In genomic region chr8:104108048-104108447, GRCm38 (mm10) we compare ENCODE assay signal across 17 mouse cellular contexts. TPM values are rescaled to one million over a fixed set of nuclear protein-coding genes. Genes with fewer than 3 reads are reported as not detected.
DNase-seq lines count a peak whose midpoint lies in the region; ATAC-seq and TF ChIP-seq lines count a peak whose summit lies in the region.
"Had no signal": no experiment of that assay in that cellular context is flagged by ENCODE, and none has a peak within 500 bp of the region (broad histone marks: within the 10 kb centered on the region; RNA-seq: fewer than 3 reads in every experiment).

No protein-coding gene starts in this region.

- no peaks in the 10 kb centered on the region for H3K4me1 ChIP-seq in forebrain, embryonic 13.5 days
- H3K4me1 ChIP-seq in forebrain, embryonic 10.5 days = peaks cover 5% of the 10 kb centered on the region
- peaks cover 14% of the 10 kb centered on the region; the same call in 1 of the 2 replicates for H3K4me1 ChIP-seq in heart, postnatal 0 days (ENCODE audit: control insufficient read depth, insufficient read depth)
- H3K4me1 ChIP-seq: midbrain, embryonic 12.5 days; neural tube, embryonic 15.5 days had no signal

- H3K9me3 ChIP-seq in forebrain, embryonic 13.5 days (replicated peaks) = no peaks in the 10 kb centered on the region
- no peaks in the 10 kb centered on the region for H3K9me3 ChIP-seq in forebrain, embryonic 10.5 days
- no peaks in the 10 kb centered on the region for H3K9me3 ChIP-seq in heart, postnatal 0 days (replicated peaks; ENCODE audit: control insufficient read depth, low read length)
- H3K9me3 ChIP-seq: embryonic facial prominence, embryonic 10.5 days; hindbrain, embryonic 10.5 days; midbrain, embryonic 12.5 days; neural tube, embryonic 15.5 days had no signal

- WGBS in forebrain, embryonic 13.5 days = 63% methylated on average over 5 of the region's 5 CpGs
- 70% methylated on average over 5 of the region's 5 CpGs for WGBS in forebrain, embryonic 10.5 days
- WGBS in heart, postnatal 0 days = 14% methylated on average over 5 of the region's 5 CpGs

- no peaks in the 10 kb centered on the region for H3K27me3 ChIP-seq in forebrain, embryonic 13.5 days
- no peaks in the 10 kb centered on the region for H3K27me3 ChIP-seq in forebrain, embryonic 10.5 days (ENCODE audit: poor library complexity, severe bottlenecking)
- no peaks in the 10 kb centered on the region for H3K27me3 ChIP-seq in heart, postnatal 0 days (ENCODE audit: control insufficient read depth, insufficient read depth, low read length)
- H3K27me3 ChIP-seq: midbrain, embryonic 12.5 days; neural tube, embryonic 15.5 days had no signal

- no peak for TF ChIP-seq EP300 in heart, postnatal 0 days (IDR thresholded peaks at IDR 0.05; ENCODE audit: low read depth)

- H3K36me3 ChIP-seq in forebrain, embryonic 13.5 days (ENCODE audit: poor library complexity, severe bottlenecking) = no peaks in the 10 kb centered on the region
- H3K36me3 ChIP-seq in forebrain, embryonic 10.5 days (replicated peaks) = no peaks in the 10 kb centered on the region
- H3K36me3 ChIP-seq in heart, postnatal 0 days (replicated peaks; ENCODE audit: control insufficient read depth, insufficient read depth, low read length) = no peaks in the 10 kb centered on the region; the same call in 1 of the 2 replicates
- H3K36me3 ChIP-seq: embryonic facial prominence, embryonic 10.5 days; hindbrain, embryonic 10.5 days; midbrain, embryonic 12.5 days; neural tube, embryonic 15.5 days had no signal

- H3K4me2 ChIP-seq in forebrain, embryonic 13.5 days = no peak overlapping the region
- peak overlapping the region; percentile 20; the same call in 1 of the 2 replicates for H3K4me2 ChIP-seq in heart, postnatal 0 days (ENCODE audit: low read depth, low read length)
- H3K4me2 ChIP-seq: midbrain, embryonic 12.5 days; neural tube, embryonic 15.5 days had no signal

- H3K4me3 ChIP-seq in forebrain, embryonic 13.5 days = no peak overlapping the region
- H3K4me3 ChIP-seq in forebrain, embryonic 10.5 days = no peak overlapping the region
- H3K4me3 ChIP-seq in heart, postnatal 0 days (ENCODE audit: low read depth, low read length) = no peak overlapping the region
- H3K4me3 ChIP-seq: embryonic facial prominence, embryonic 10.5 days; hindbrain, embryonic 10.5 days; midbrain, embryonic 12.5 days; neural tube, embryonic 15.5 days had no signal

- no peak for TF ChIP-seq CTCF in heart, postnatal 0 days (IDR thresholded peaks at IDR 0.05; ENCODE audit: low read depth)

- DNase-seq in forebrain, embryonic 10.5 days (ENCODE audit: extremely low spot score, low spot score) = no peak
- no peak for DNase-seq in heart, postnatal 0 days (ENCODE audit: low spot score)
- no peak for DNase-seq in heart, adult 9 months (ENCODE audit: low spot score in 2 of 2)
- DNase-seq in ovary, adult 18-20 months (ENCODE audit: low spot score) = peak; percentile 64
- no peak for DNase-seq in ovary, postnatal 10 days (ENCODE audit: low spot score)
- DNase-seq in testis, postnatal 10 days (ENCODE audit: low spot score) = peak; percentile 58
- no peak for DNase-seq in kidney, postnatal 14 days
- DNase-seq: adrenal gland, postnatal 25 days; cerebellum, postnatal 25 days; layer of hippocampus, adult 9-11 months had no signal

- H3K9ac ChIP-seq in forebrain, embryonic 13.5 days = no peak overlapping the region
- H3K9ac ChIP-seq in heart, postnatal 0 days (replicated peaks; ENCODE audit: low read depth, low read length) = no peak overlapping the region
- H3K9ac ChIP-seq: midbrain, embryonic 12.5 days; neural tube, embryonic 15.5 days had no signal

- ATAC-seq in forebrain, embryonic 13.5 days = peak; percentile 41; the same call in 1 of the 2 replicates
- no peak for ATAC-seq in heart, postnatal 0 days (ENCODE audit: insufficient read depth, low read depth)

- no peak overlapping the region for H3K27ac ChIP-seq in forebrain, embryonic 13.5 days
- no peak overlapping the region for H3K27ac ChIP-seq in forebrain, embryonic 10.5 days
- no peak overlapping the region for H3K27ac ChIP-seq in heart, postnatal 0 days (ENCODE audit: low read depth)
- H3K27ac ChIP-seq: hindbrain, embryonic 10.5 days; kidney, postnatal 0 days; macrophage; midbrain, embryonic 12.5 days; neural tube, embryonic 15.5 days had no signal

RNA-seq across cellular contexts. Expression of gene Cdh5, which starts 6.6 kb away (rescaled TPM):
- polyA plus RNA-seq in forebrain, embryonic 13.5 days (2015; fragmentation: Nextera tagmentation; extraction: Ambion mirVana) = 8.9 and 9.1 TPM in 2 replicates
- polyA plus RNA-seq in forebrain, embryonic 10.5 days (2016; fragmentation: Nextera tagmentation; extraction: Ambion mirVana) = 12.5 and 14.3 TPM in 2 replicates
- 123 and 125 TPM in 2 replicates for total RNA-seq in heart, postnatal 0 days (2014; rRNA removed; ENCODE audit: low replicate concordance)
- polyA plus RNA-seq in heart, postnatal 0 days (2015; fragmentation: Nextera tagmentation; extraction: Ambion mirVana) = 39.5 and 42.6 TPM in 2 replicates

Comparison
In these comparisons a context has a peak if more than half of its experiments do, and no peak if none do; other contexts are left out.
1. DNase-seq: peak in ovary, adult 18-20 months (single experiment) and testis, postnatal 10 days (single experiment); none in forebrain, embryonic 10.5 days (single experiment), heart, postnatal 0 days (single experiment), heart, adult 9 months (0 of 2), ovary, postnatal 10 days (single experiment) and kidney, postnatal 14 days (single experiment).